Mouse (Mus musculus): Measurements from ENCODE around the gene Nme7.

DNA sequence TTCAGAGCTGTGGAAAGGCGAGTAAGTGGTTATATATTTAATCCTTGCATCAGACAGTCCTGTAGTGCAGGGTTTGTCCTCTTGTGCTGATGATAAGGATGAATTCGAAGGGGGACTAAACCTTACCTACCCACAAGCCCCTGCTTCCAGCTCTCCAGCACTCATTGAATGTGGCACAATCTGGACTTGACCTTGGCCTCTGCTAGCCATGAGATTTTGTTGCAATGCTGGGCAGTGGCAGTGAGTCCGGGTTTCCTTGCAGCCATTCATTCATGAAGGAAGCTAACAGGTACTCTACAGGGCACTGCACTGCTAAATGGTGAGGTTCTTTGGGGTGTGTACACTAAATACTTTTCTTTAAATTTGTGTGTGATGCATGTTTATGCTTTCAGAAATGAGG, 49.1 kb upstream of the Nme7 start:
- no peak for TF ChIP-seq POLR2A (IDR thresholded peaks at IDR 0.05; ENCODE audit: extremely low read depth, insufficient read depth, low read length)
- no peak for TF ChIP-seq CTCF (IDR thresholded peaks at IDR 0.05; ENCODE audit: extremely low read depth, insufficient read depth, low read length)
